Mouse (Mus musculus) adipocyte (in vitro differentiated cells): ENCODE data around the gene Spout1.

Experiments used
- DNase-seq: peaks from one replicate; pipeline ENCODE4 v3.0.0-alpha.2; 2016; ENCODE audit warnings: low spot score

The Spout1 gene

DNA sequence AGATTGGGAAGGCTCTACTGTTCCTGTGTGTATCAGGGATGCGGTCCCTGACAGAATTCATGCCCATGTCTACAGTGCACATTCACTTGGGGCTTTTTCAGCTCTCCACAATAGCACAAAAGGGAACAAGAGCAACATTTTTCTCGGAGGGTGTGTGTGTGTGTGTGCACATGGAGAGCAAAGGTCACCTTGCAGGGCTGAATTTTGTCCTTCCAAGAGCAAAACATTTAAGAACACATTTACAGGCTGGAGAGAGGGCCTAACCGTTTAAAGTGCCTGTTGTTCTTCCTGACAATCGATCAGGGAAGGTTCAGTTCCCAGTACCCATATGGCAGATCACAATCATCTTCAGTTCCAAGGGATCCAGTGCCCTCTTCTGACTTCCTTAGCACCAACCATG is 48.1 kb downstream of the Spout1 start:
- no peak for DNase-seq

DNA sequence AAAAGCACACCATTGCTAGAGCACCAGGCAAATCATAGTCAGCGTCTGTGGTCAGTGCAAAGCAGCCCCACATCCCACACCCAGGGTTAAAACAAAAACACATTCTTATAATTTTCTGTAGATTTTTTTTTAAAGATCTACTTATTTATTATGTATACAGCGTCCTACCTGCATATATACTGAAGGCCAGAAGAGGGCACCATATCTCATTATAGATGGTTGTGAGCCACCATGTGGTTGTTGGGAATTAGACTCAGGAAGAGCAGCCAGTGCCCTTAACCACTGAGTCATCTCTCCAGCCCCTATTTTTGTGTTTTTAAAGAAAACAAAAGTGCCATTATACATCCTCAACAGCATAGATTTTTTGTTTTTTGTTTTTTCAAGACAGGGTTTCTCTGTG is 49.5 kb downstream of the Spout1 start:
- peak; percentile 55 for DNase-seq

DNA sequence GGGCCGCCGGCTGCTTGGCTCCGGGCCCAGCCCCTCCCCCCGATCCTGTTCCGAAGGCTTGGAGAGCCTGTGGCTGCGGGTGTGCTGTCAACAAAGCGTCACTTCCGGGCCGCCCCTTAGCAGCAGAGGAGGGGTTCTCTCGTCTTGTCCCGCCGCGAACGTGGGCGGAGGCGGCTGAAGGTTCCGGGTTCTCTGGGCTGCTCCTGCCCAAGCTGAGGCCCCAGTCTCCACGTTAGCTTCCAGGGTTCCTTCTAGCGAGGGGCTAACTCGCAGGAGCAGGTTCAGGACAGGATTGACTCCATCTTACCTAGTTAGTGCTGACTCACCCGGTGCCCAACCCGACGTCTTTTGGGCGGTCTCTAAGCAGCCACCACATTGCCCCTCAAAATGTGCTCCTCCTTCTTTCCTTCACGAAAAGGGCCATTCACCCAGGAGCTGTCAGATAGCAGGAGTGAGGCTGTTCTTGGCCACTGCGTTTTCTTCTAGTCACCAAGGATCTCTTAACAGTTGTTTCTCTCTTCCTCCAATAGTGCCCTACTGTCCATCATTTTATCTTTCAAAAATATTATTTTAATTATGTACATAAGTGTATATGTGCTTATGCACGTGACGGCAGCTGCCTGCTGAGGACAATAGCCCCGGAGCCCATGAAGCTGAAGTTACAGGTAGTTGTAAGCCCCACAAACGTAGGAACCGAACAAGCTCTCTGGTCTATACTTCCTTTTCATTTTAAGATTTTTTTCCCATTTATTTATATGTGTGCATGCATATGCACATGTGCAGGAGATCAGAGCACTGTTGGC is 53.6 kb downstream of the Spout1 start, which contains the start of gene Zer1:
Gene Zer1, minus strand, starts transcription at position 114 of the 803 bp plus-strand sequence.
- peak; percentile 95 for DNase-seq

GRCm38 (mm10) chr2:30123729-30124471 is 54.4 kb downstream of the Spout1 start:
- DNase-seq = peak; percentile 19
